Mouse (Mus musculus): Measurements from ENCODE around the gene Daam1.

Gene Daam1

GRCm38 (mm10) chr12:71856480-71856754 is 25.5 kb downstream of the Daam1 start:
- no peaks in the 10 kb centered on the region for H3K27me3 ChIP-seq (ENCODE audit: insufficient read depth, low read length)
- no peaks in the 10 kb centered on the region for H3K9me3 ChIP-seq (ENCODE audit: low read length)
- H3K36me3 ChIP-seq (ENCODE audit: insufficient read depth, low read length) = peaks cover 7% of the 10 kb centered on the region
- peaks cover 42% of the 10 kb centered on the region for H3K4me1 ChIP-seq (replicated peaks; ENCODE audit: low read depth, low read length)
- no peak overlapping the region for H3K4me3 ChIP-seq (replicated peaks; ENCODE audit: low read length)
- no peak for TF ChIP-seq CTCF (conservative IDR thresholded peaks at IDR 0.05; ENCODE audit: low read length)
- TF ChIP-seq POU5F1 (IDR thresholded peaks at IDR 0.05; ENCODE audit: borderline replicate concordance, low read length) = no peak
- no peak for TF ChIP-seq NANOG (IDR thresholded peaks at IDR 0.05; ENCODE audit: borderline replicate concordance, low read length)

DNA sequence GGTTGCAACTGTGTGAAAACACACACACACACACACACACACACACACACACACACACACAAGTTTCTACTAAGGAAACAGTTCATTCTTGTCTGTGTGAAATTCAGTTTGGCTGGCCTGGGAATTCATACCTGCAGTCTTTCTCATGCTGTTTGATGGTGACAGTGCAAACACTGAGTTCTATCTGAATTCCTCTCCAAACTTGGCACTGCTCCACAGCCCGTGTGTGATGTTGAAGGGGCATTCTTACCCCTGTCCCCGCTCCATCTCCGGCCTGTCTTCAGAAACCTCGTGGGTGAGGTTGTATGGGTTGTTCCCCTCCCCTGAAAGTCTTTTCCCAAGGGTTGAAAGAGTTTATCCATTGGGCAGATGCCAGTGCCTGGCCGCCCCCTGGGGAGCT is 28.2 kb downstream of the Daam1 start:
- TF ChIP-seq CTCF (conservative IDR thresholded peaks at IDR 0.05; ENCODE audit: low read length) (no peak), NANOG (IDR thresholded peaks at IDR 0.05; ENCODE audit: borderline replicate concordance, low read length) (no peak), POU5F1 (IDR thresholded peaks at IDR 0.05; ENCODE audit: borderline replicate concordance, low read length) (no peak)
- no peaks in the 10 kb centered on the region for H3K27me3 ChIP-seq (ENCODE audit: insufficient read depth, low read length)
- H3K4me1 ChIP-seq (replicated peaks; ENCODE audit: low read depth, low read length) = peaks cover 50% of the 10 kb centered on the region
- no peak overlapping the region for H3K4me3 ChIP-seq (replicated peaks; ENCODE audit: low read length)
- peaks cover 7% of the 10 kb centered on the region for H3K36me3 ChIP-seq (ENCODE audit: insufficient read depth, low read length)
- no peaks in the 10 kb centered on the region for H3K9me3 ChIP-seq (ENCODE audit: low read length)

GRCm38 (mm10) chr12:71863846-71864543 is 33.1 kb downstream of the Daam1 start:
- no peaks in the 10 kb centered on the region for H3K27me3 ChIP-seq (ENCODE audit: insufficient read depth, low read length)
- H3K4me3 ChIP-seq (replicated peaks; ENCODE audit: low read length) = no peak overlapping the region
- TF ChIP-seq NANOG (IDR thresholded peaks at IDR 0.05; ENCODE audit: borderline replicate concordance, low read length) (no peak), POU5F1 (IDR thresholded peaks at IDR 0.05; ENCODE audit: borderline replicate concordance, low read length) (no peak), CTCF (conservative IDR thresholded peaks at IDR 0.05; ENCODE audit: low read length) (no peak)
- peaks cover 7% of the 10 kb centered on the region for H3K36me3 ChIP-seq (ENCODE audit: insufficient read depth, low read length)
- no peaks in the 10 kb centered on the region for H3K9me3 ChIP-seq (ENCODE audit: low read length)
- H3K4me1 ChIP-seq (replicated peaks; ENCODE audit: low read depth, low read length) = peaks cover 33% of the 10 kb centered on the region

GRCm38 (mm10) chr12:71864544-71864897 is 33.6 kb downstream of the Daam1 start:
- H3K4me3 ChIP-seq (replicated peaks; ENCODE audit: low read length) = no peak overlapping the region
- peaks cover 7% of the 10 kb centered on the region for H3K36me3 ChIP-seq (ENCODE audit: insufficient read depth, low read length)
- peaks cover 33% of the 10 kb centered on the region for H3K4me1 ChIP-seq (replicated peaks; ENCODE audit: low read depth, low read length)
- H3K27me3 ChIP-seq (ENCODE audit: insufficient read depth, low read length) = no peaks in the 10 kb centered on the region
- H3K9me3 ChIP-seq (ENCODE audit: low read length) = no peaks in the 10 kb centered on the region
- TF ChIP-seq CTCF (conservative IDR thresholded peaks at IDR 0.05; ENCODE audit: low read length) (no peak), POU5F1 (IDR thresholded peaks at IDR 0.05; ENCODE audit: borderline replicate concordance, low read length) (no peak), NANOG (IDR thresholded peaks at IDR 0.05; ENCODE audit: borderline replicate concordance, low read length) (no peak)

GRCm38 (mm10) chr12:71865937-71866336 is 35.1 kb downstream of the Daam1 start:
- TF ChIP-seq CTCF (conservative IDR thresholded peaks at IDR 0.05; ENCODE audit: low read length) = no peak
- TF ChIP-seq POU5F1 (IDR thresholded peaks at IDR 0.05; ENCODE audit: borderline replicate concordance, low read length) = no peak
- TF ChIP-seq NANOG (IDR thresholded peaks at IDR 0.05; ENCODE audit: borderline replicate concordance, low read length) = no peak

GRCm38 (mm10) chr12:71867345-71868240 is 36.7 kb downstream of the Daam1 start:
- Histone ChIP-seq H3K4me3 (replicated peaks; ENCODE audit: low read length) (no peak overlapping the region), H3K27me3 (ENCODE audit: insufficient read depth, low read length) (no peaks in the 10 kb centered on the region), H3K36me3 (ENCODE audit: insufficient read depth, low read length) (no peaks in the 10 kb centered on the region), H3K9me3 (ENCODE audit: low read length) (no peaks in the 10 kb centered on the region), H3K4me1 (replicated peaks; ENCODE audit: low read depth, low read length) (peaks cover 28% of the 10 kb centered on the region)
- no peak for TF ChIP-seq NANOG (IDR thresholded peaks at IDR 0.05; ENCODE audit: borderline replicate concordance, low read length)
- no peak for TF ChIP-seq CTCF (conservative IDR thresholded peaks at IDR 0.05; ENCODE audit: low read length)
- no peak for TF ChIP-seq POU5F1 (IDR thresholded peaks at IDR 0.05; ENCODE audit: borderline replicate concordance, low read length)

More at GRCm38 (mm10) chr12:71865937-71866336, 35.1 kb downstream of the Daam1 start:
- peaks cover 29% of the 10 kb centered on the region for H3K4me1 ChIP-seq (replicated peaks; ENCODE audit: low read depth, low read length)
- no peaks in the 10 kb centered on the region for H3K9me3 ChIP-seq (ENCODE audit: low read length)
- H3K36me3 ChIP-seq (ENCODE audit: insufficient read depth, low read length) = no peaks in the 10 kb centered on the region
- no peaks in the 10 kb centered on the region for H3K27me3 ChIP-seq (ENCODE audit: insufficient read depth, low read length)
- H3K4me3 ChIP-seq (replicated peaks; ENCODE audit: low read length) = no peak overlapping the region

- no peaks in the 10 kb centered on the region for H3K9me3 ChIP-seq (ENCODE audit: low read length)
- no peaks in the 10 kb centered on the region for H3K36me3 ChIP-seq (ENCODE audit: insufficient read depth, low read length)
- peaks cover 21% of the 10 kb centered on the region for H3K4me1 ChIP-seq (replicated peaks; ENCODE audit: low read depth, low read length)
- no peak for TF ChIP-seq NANOG (IDR thresholded peaks at IDR 0.05; ENCODE audit: borderline replicate concordance, low read length)
- no peak for TF ChIP-seq POU5F1 (IDR thresholded peaks at IDR 0.05; ENCODE audit: borderline replicate concordance, low read length)
- no peak for TF ChIP-seq CTCF (conservative IDR thresholded peaks at IDR 0.05; ENCODE audit: low read length)
- no peak overlapping the region for H3K4me3 ChIP-seq (replicated peaks; ENCODE audit: low read length)
- no peaks in the 10 kb centered on the region for H3K27me3 ChIP-seq (ENCODE audit: insufficient read depth, low read length)
Measured at GRCm38 (mm10) chr12:71870644-71871043, 39.8 kb downstream of the Daam1 start.

DNA sequence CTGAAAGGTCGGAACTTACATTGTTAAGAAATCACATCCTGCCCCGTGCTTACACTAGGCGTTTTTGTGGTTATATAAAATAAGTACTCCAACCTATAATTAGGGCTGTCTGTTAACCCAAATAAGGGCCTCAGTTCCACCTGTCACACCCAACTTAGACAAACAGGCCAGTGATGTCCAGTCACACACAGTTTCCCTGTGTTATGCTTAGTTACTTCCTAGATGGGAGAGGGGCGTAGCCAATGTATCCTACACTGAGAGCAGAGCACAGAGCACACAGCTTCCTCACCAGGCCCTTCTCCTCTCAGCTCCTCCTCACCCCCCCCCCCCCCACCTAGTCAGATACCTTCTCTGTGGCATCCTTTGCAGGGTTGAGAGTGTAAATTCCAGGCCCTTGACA is 41.5 kb downstream of the Daam1 start:
- Histone ChIP-seq H3K27me3 (ENCODE audit: insufficient read depth, low read length) (no peaks in the 10 kb centered on the region), H3K4me3 (replicated peaks; ENCODE audit: low read length) (no peak overlapping the region), H3K9me3 (ENCODE audit: low read length) (no peaks in the 10 kb centered on the region), H3K36me3 (ENCODE audit: insufficient read depth, low read length) (no peaks in the 10 kb centered on the region), H3K4me1 (replicated peaks; ENCODE audit: low read depth, low read length) (peaks cover 31% of the 10 kb centered on the region)
- no peak for TF ChIP-seq POU5F1 (IDR thresholded peaks at IDR 0.05; ENCODE audit: borderline replicate concordance, low read length)
- no peak for TF ChIP-seq CTCF (conservative IDR thresholded peaks at IDR 0.05; ENCODE audit: low read length)
- TF ChIP-seq NANOG (IDR thresholded peaks at IDR 0.05; ENCODE audit: borderline replicate concordance, low read length) = no peak
